Mouse (Mus musculus) induced T-regulatory cell, adult 2 months (primary cell): ENCODE data around the gene Angptl4.
"Not testable (repeated sequence)": the region's sequence is repeated elsewhere in the genome, so short reads cannot be mapped to it uniquely, and the experiment has no call there.

Experiments used
- DNase-seq: peaks from one replicate; pipeline ENCODE4 v3.0.0-alpha.2; 2012; ENCODE audit warnings: low read depth

Gene Angptl4

GRCm38 (mm10) chr17:33781124-33781977 lies at the start of gene Angptl4:
Gene Angptl4 (minus strand): TSS chr17:33781830.
- DNase-seq, result peak; percentile 77

- no peak for DNase-seq
Observed at GRCm38 (mm10) chr17:33829561-33829960, 47.9 kb upstream of the Angptl4 start.

GRCm38 (mm10) chr17:33828892-33829291 lies 47.3 kb upstream of the Angptl4 start:
- DNase-seq, result no peak

- peak; percentile 88 for DNase-seq
Observed at GRCm38 (mm10) chr17:33826850-33827249, 45.2 kb upstream of the Angptl4 start.

- no peak for DNase-seq
Observed at GRCm38 (mm10) chr17:33825462-33825861, 43.8 kb upstream of the Angptl4 start.

GRCm38 (mm10) chr17:33824997-33825330 lies 43.3 kb upstream of the Angptl4 start:
- DNase-seq, result not testable (repeated sequence)

- DNase-seq, result peak; percentile 99
Observed at GRCm38 (mm10) chr17:33824084-33824996, 42.7 kb upstream of the Angptl4 start, which contains the start of the genes Rps28 and Ndufa7. Gene Rps28 (minus strand): TSS chr17:33824562. Gene Ndufa7 (plus strand): TSS chr17:33824572.

GRCm38 (mm10) chr17:33823171-33823570 lies 41.5 kb upstream of the Angptl4 start:
- not testable (repeated sequence) for DNase-seq

- DNase-seq, result no peak
Observed at GRCm38 (mm10) chr17:33822436-33822959, 40.9 kb upstream of the Angptl4 start.

- no peak for DNase-seq
Observed at GRCm38 (mm10) chr17:33817969-33818643, 36.5 kb upstream of the Angptl4 start.

GRCm38 (mm10) chr17:33817184-33817968 lies 35.7 kb upstream of the Angptl4 start:
- DNase-seq, result peak; percentile 92

GRCm38 (mm10) chr17:33816612-33817011 lies 35.0 kb upstream of the Angptl4 start:
- no peak for DNase-seq

GRCm38 (mm10) chr17:33815399-33815798 lies 33.8 kb upstream of the Angptl4 start:
- no peak for DNase-seq

- DNase-seq, result no peak
Observed at GRCm38 (mm10) chr17:33812990-33813389, 31.4 kb upstream of the Angptl4 start.

- DNase-seq, result no peak
Observed at GRCm38 (mm10) chr17:33812475-33812874, 30.8 kb upstream of the Angptl4 start.

- no peak for DNase-seq
Observed at GRCm38 (mm10) chr17:33811142-33811516, 29.5 kb upstream of the Angptl4 start.

- DNase-seq, result peak; percentile 97
Observed at GRCm38 (mm10) chr17:33810334-33811141, 28.9 kb upstream of the Angptl4 start, which contains the start of gene Kank3. Gene Kank3 (plus strand): TSS chr17:33810519.

- no peak for DNase-seq
Observed at GRCm38 (mm10) chr17:33808192-33808591, 26.6 kb upstream of the Angptl4 start.

- DNase-seq, result no peak
Observed at GRCm38 (mm10) chr17:33807181-33807888, 25.7 kb upstream of the Angptl4 start.
